Mouse (Mus musculus) monocyte, adult 2 months (primary cell): ENCODE measurements around the gene Grk2.

Source experiments
- DNase-seq, 2 experiments: peaks; one replicate each; pipeline ENCODE4 v3.0.0; 2022; ENCODE audit warnings: low spot score in 2 of 2, low read depth in 1 of 2

Gene Grk2

DNA sequence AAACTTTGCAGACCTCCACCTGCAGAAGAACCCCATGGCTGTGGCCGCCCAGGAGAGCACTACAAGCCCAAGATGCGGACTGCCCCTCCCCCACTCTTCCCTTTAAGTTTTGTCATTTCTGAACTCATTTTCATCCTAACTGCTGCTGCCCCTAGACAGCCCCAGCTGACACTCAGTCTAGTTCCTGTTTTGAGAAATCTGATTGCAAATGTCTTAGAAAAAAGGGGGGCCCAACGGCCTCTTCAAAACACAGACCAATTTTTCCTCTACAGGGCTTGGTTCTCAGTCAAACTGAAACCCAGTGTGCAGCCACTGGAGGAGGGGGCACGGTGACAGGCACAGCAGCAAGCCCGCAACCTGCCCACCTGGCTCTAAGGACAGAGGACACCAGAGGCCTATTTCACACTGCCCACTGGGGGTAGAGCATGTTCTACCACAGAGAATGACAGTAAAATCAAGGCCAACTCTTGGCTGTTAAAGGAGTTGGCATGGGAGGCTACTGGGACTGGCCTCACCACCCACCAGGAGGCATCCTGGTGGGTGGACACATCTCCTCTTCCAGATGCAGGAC lies 1.7 kb downstream of the Grk2 start:
- DNase-seq: no peak

DNA sequence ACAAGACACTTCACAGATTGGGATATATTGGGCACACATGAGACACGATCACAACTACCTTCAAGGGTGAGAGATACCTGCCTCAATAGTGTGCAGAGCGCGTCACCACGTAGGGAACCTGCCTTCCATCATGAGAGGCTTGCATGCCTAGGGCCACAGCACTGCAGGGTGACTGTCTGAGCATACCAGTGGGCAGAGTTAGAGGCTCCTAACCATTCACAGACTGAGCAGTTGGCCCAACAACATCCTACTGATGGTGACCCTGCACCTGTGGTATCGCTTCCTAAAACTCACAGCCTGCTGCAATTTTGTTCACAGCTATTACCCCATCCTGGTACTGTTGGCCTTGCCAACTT lies 2.4 kb downstream of the Grk2 start:
- DNase-seq: no peak

DNA sequence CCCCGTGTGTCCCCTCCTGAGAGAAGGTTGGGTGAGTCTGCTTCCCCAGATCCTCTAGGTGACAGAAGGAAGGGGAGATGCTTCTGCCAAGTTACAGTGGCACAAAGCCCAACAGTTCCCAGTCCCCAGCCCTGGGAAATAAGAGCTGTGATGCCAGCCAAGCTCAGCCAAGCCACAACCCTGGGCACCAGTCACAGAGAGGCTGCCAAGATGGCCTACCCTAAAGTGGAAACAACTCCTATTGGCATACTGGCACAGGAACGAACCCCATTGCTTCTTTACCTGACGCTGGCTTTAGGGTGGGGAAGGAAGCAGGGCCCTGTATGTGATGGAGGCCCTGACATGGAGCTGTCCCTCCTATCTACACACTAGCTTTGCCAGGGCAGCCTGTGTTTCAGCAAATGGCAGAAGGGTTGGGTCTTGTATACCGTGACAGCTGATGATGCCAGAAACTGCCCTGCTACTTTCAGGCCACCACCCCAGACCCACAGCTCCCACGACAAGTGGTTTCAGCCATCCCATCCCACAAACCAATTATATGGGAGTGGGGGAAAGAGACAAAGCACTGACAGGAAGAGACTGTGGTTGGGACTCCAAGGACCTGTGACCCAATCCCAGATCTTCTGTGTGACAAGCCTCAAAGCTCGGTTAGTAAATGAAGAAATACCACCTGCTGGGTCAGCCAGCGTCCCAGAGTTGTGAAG lies 2.9 kb downstream of the Grk2 start:
- DNase-seq: no peak

DNA sequence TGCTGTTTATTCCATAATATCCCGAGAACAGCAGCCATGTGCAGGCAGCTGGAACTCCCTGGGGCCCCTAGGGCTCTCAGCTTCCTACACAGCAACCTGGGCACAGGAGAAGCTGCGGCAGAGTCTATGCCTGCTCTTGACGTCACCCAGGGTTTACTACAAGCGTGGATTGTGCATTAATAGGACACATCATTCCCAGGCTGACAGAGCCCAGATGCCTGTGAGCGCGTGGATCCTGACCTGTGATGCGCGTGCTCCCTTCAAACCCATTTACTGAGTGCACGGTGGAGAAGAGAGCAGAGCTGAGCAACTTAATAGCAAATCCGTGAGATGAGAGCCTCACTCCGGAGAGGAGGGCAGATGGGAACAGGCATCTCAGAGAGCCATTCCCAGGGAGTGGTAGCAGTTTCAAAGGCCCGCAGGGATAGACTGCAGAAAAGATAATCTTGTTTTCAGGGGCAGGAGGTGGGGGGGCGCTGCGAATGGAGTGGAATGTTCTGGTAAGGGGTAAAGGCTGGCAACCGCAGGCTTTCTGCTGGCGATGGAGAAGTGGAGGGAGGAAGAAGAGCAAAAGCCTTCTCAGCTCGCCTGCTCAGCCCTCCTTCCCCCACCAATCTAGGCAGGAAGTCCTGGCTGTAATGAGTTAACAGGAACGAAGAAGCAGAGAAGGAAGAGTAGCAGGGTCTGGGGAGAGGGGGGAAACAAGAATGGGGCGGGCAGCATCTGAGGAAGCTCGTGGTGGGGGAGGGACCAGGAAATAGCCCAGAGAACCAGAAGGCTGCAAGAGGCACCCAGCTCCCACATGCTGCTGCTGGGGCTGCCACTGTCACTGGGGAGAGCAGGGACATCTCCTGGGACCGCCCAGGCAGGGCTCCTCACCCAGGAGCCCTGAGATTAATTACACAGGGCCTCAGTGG lies 4.0 kb downstream of the Grk2 start:
- DNase-seq: peak in 1 of 2 experiments; percentile 52

DNA sequence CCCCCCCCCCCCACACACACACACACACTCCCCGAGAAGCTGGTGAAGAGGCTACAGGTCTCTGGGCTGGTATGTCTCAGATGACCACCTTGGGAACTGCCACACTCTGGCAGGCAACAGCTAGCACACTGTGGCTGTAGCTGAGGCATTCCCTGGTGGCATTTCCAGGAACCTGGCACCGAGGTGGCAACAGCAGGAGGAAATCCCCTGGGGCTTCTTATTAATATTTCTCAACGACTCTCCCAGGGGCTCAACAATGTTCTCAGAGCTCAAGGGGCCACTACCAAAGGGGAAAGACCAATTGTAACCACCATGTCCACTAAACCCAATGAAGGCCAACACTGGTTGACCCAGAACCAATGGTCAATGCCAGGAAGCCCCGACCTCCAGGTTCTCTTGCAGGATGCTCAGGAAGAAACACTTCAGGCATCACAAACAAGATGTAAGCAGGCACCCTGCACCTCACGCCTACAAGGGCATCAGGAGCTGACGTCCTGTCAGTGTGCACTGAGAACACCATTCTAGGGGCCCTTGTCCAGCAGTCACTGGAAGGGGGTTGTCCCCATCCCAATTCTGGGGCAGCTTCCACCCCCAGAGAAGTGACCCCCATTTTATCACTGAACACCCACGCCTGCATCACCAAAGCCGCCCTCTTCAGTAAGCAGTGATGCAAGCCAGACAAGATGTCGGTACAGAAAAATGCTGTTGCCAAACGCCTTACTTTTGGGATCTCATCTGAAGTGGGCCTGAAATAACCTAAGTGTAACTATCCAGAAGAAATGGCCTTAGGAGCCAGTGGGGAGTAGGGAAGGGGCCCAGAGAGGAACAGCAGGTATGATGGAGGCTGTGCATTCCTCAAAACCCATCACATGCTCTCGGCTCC lies 4.9 kb downstream of the Grk2 start:
- DNase-seq: no peak

DNA sequence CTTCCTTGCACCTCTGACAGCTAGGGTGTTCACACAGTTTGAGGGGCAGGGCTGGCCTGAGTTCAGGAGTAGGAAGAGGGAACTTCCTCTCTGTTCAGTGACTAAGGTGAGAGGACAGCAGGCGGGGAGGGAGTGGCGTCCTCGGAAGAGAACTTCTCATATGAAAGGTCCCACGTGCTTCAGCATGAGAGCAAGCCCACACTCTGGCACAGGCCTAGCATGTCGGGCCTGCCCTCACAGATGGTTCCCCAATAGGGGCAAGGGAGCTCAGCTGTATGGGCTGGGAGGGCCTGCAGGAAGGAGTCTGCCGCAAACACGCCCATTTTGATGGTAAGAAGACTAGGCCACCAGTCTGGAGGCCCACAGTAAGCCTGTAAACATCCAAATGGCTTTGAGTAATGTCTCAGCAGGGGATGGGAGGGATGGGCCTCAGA lies 5.7 kb downstream of the Grk2 start:
- peak; percentile 73 to 76 for DNase-seq

DNA sequence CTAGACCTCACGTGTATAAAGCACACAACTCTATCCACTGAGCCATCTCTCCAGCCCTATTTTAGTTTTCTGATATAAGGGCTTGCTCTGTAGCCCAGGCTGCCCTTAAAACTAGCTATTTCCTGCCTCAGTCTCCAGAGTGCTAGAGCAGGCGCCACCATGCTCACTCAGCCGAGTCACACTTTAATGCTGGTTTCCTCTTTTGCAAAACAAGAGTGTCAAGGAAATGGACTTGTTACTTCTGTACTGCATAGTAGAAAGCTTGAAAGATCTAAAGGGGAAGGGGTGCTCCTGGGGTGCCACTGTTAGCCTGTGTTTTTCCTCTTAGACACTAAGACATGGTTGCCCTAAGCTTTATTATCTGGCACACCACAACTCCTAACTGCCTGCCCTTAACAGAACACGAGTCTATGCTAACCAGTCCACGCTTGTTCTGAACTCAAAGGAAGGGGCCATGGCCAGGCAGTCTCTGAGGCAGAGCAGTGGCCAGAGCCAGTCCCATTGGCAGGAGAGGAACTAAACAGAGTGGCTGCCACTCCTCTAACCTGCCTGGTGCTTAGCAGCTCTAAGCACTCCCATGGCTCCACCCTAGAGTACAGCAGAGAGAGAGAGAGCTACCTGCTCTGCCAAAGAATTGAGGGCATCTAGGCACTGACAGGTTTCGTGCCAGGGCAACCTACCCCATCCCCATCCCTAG lies 6.3 kb downstream of the Grk2 start:
- DNase-seq: no peak

DNA sequence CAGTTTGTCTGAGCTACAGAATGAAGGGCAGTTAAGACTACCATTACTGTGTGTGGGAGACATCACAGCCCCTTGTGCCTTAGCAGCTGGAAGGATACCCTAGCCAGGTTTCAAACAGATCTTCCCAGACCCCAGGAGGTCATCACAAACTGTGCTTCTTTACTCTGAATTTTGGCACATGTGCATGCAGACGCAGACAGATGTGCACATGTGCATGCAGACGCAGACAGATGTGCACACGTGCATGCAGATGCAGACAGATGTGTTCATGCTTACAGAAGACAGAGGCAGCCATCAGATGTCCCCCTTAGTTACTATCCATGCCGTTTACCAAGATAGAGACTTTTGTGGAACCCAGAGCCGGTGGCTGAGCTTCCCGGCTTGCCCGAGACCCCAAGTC lies 6.9 kb downstream of the Grk2 start:
- no peak for DNase-seq

DNA sequence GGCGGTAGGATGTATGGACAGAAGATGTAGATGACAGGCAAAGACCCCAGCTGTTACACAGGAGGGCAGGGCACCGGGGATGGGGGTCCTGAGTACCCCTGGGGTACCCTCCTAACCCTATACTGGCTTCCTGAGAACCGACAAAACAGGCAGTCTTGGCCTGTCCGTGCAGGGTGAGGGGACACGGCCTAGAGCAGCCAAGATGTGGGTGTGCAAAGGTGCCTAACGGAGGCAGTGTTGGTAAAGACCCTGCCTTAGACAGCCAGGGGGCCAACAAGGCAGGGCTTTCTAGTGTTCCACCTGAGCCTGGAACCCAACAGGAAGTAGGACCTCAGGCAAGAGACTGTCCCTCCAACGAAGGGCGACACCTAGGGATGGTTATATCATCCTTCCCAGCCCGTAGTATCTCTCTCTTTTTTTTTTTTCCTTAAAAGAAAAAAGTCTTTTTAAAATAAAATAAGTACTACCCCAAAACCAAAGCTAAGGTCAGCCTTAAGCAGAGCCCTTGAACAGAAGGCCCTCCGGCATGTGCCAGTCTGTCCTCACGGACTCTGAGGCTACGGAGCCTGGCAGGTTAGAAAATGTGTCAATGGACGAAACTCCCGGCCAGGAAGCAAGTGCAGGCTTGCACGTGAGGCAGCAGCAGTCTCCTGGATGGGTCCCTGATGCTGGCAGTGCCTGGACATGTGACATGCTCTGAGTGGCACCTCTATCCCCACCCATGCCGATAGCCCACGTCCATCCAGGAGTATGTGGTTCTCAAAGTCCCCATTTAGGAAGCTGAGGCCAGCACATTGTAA lies 7.5 kb downstream of the Grk2 start:
- DNase-seq: no peak

DNA sequence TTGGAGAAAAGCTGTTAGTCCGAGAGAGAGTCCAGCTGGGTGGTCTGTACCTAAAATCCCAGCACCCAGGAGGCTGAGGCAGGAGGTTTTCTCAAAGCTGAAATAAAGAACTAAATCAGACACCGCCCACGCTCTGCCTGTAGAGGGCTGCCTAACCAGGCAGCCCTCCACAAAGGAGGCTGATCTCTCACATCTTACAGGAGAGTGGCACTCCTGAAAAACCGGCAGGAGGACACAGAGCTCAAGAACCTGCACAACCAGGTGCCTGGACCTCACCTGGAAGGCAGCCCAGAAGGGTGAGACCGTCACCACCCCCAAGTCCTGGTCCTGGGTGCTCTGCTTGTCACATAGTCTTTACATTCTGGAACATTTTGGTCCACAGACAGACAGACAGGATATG lies 8.2 kb downstream of the Grk2 start:
- DNase-seq: no peak

DNA sequence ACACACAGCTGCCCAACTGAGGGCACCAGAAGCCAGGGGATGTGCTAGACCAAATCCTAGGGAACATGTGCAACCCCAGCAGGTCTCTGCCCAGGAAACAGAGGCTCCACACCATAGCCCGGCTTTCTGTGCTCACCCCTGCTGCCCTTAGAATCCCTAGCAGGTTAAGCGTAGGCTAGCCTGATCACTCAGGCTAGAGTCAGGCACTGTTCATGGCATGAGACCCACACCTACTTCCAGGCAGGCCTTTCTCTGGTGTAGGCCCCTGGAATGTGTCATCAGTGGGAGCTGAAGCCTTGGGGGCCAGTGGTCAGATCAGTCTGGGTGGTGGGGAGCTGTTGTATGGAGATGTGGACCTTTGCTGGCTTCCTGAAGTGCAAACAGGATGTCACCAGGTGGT lies 9.4 kb downstream of the Grk2 start:
- no peak for DNase-seq

DNA sequence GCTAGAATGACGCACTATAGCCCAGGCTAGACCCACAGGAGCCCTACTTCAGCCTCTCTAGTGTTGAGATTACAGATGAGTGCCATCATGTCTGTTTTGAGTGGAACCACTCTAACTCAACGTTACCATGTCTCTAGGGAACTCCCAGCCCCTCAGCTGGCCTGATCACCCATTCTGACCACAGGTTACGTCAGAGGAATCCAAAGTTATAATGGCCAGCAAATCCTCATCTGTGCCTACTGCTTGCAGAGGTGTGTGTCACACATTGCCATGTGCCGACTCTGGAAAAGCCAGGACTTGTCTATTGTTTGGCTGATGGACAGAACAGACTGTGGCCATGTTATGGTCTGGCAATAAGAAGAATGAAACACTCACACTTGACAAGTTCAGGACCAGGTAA lies 10.6 kb downstream of the Grk2 start:
- DNase-seq: no peak

DNA sequence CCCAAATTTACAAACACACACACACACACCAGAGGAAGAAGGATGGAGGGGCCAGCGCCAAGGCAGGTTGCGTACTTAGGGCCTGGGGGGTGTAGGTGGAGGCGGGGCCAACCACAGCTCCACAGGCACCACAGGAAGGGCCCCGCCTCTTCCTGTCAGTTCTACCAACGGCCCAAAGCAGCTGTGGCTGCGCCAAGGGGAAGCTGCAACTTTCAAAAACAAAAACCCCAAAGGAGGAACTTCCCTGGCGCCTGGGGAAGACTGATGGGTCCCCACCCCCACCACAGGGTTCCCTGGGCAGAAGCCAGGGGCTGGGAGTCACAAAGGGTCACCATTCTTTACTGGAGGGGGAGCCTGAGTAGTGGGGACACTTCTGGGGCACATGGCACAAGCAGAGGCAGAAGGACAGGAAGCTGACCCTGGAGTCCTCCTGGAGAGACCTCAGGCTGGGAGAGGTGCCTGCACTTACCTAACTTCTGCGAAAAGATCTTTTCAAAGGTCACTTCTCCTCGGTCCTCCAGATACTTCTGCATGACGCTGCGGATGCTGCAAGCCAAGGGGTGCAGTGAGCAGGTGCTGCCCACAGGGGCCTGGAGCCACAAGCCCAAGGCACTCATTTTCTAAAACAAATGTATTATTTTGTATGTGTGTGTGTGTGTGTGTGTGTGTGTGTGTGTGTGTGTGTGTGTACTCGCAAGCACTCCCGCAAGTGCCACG lies 11.5 kb downstream of the Grk2 start:
- DNase-seq: peak; percentile 78 to 86

DNA sequence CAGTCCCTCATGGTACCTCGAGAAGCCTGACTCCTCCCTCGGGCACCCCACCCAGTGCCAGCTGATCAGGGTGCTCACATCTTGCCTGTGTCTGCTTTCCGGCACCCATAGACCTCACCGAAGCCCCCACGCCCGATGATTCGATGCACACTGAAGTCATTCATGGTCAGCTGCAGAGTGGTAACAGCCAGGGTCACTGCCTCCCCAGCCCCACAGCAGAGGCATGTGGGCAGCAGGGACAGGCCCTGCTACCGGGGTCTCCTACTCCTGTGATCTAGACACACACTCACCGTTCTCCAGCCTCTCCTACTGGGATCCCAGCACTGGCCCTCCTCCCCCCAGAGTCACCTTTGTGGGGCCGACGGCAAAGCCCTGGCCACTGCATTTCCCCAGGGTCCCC lies 14.9 kb downstream of the Grk2 start:
- DNase-seq: no peak

DNA sequence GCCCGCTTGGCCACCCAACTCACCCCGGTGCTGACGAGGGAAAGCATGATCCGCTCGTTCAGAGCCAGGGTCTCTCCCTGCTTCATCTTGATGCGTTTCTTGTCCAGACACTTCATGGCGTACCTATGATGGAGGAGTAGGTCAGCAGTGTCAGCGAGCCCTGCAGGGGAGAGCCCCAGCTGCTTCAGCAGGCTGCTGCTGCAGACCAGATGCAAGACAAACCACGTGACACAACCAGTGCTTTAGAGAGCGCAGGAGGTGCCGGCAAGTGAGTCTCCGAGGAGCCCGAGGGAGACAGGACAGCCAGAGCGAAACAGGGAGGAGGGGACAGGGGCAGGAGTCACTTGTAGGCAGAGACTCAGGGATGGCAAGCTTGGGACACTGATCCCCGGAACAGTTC lies 15.3 kb downstream of the Grk2 start:
- no peak for DNase-seq

DNA sequence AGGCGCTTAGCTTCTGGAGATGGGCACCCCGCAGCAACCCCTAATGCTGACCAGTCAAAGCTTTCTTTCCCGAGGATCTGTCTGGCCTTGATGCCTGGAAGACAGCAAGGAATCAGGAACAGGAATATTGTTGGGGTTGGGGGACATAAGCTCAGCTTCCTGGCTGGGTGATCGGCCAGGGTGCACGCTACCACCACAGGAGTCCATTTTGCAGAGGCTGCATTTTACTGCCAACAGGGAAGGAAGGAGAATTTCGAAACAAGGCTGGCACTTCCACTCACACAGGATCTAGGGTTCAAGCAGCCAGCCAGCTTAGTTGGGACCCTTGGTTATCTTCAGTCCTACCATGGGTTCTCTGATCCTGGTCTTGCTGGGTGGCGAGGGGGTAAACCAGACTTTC lies 22.4 kb downstream of the Grk2 start:
- no peak for DNase-seq

DNA sequence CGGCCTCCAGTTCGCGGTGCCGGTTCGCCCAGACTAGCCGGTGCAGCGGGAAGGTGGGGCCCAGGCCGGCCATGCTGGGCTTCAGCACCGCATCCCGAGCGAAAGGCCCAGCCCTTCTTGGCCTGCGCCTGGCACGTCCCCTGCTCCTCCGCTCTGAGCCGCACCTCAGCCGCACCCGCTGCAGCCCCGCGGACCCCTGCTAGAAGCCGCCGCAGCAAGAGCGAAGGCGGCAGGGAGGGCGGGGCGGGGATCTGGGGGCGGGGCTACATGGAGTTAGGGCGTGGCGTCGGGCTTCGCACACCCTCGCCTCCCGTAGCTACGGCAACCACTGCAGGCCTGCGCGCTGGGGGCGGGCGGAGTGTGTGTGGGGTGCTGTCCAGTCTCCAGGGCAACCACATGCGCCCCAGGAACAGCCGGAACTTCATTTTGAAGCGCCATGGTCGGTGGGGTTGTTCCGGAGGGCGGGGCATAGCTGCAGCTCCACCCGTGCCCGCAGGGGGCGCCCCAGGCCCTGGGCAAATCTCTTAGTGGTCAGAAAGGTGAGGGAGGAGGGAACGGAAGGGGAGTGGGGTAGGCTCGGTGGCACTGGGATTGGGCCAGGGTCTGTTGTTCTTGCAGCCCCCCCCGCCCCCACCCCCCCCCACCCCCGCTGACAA lies 23.0 kb downstream of the Grk2 start, which contains the start of gene Ankrd13d:
TSS of gene Ankrd13d (minus strand) at position 240 of the 656 bp plus-strand sequence.
- DNase-seq: peak; percentile 82 to 85

DNA sequence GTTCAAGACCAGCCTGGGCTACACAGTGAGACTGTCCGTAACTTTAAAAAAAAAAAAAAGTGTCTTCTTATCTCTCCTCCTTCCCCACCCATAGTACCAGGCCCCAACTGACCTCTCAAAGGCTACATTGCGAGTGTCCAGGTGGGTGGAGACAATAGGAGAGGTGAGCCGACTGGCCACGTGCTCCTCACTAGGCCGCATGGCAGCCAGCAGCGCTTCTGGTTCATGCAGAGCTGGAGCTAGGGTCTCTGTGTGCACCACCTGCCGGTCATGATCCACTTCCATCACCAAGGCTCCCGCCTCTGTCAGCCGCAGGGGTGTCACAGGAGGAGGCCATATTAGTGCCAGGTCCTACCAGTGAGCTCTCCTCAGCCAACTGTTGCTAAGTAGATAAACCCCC lies 25.6 kb downstream of the Grk2 start:
- no peak for DNase-seq

DNA sequence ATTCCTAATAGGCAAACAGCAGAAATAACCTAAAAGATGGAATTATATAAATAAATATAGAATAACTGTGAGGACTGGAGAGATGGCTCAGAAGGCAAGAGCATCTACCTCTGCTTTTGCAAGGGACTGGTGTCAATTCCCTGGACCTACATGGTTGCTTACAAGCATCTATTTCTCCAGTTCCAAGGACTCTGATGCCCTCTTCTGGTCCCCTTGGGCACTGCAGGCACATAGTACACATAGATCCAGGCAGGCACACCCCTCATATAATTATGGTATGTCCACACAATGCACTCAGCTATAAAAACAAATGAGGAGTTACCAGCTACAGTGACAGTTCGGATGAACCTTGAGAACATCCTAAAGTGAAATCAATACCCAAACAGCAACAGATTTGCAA lies 26.5 kb downstream of the Grk2 start:
- DNase-seq: no peak
